Mouse (Mus musculus): ENCODE data around the gene Ndufv2. TPM values are rescaled to one million over a fixed set of nuclear protein-coding genes. Genes with fewer than 3 reads are reported as not detected.
A peak's percentile ranks its signal among the peaks of the same experiment; 100 is the strongest.

The Ndufv2 gene
- total RNA-seq (2021), result 100 to 1,000 TPM; 229 to 246 TPM
- long read RNA-seq, transcript Ndufv2-203 (8 exons, 1,697 nt), result major isoform, 385 of 405 reads
- long read RNA-seq, partial matches to known transcripts, result 4 of 405 reads
- long read RNA-seq, other reads (novel, unspliced or antisense), result 15 of 405 reads

DNA sequence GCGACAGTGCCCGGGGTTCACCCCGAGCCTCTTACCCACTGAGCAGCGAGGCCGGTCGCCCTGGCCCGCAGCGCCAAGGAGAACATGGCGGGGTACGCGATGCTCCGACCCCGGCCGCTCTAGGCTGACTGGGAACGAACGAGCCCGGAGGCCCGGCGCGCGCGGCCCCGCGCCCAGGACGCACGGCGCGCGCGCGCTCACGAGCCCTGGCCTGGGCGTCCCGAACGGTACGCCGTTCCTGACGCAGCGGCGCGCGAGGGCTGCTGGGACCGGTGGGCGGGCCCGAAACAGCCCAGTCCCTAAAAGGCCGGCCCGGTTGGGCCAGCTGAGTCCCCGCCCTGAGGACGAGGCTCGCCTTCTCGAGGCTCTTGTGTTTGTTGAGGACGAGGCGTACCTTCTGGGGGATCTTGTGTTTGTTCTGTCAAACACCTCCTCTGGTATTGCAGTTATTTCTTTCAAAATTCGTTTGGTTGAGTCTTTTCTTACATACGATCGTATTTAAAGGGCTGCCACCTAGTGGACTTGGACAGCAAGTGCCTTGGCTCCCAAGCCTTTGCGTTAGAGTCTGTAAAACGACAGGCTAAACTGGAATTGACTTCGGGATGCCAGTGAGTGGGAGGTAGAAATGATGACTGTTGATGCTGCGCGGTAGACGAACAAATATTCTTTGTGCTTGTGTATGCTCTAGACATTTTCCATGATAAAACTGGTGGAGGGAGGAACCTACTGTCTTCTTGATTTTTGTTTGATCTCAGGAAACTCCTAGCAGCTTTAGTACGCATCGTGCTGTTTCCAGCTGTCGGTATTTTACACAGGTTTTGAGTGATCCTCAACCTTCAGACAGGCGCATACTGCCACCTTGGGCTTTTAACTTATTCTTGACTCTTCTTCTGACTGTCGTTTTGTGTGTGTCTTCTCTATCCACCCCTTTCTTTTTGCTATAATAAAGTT is at the start of gene Ndufv2:
Gene Ndufv2, minus strand, starts transcription at position 180 of the 951 bp plus-strand sequence.
- DNase-seq (ENCODE audit: low spot score in 2 of 2), result peak; percentile 80 to 89

DNA sequence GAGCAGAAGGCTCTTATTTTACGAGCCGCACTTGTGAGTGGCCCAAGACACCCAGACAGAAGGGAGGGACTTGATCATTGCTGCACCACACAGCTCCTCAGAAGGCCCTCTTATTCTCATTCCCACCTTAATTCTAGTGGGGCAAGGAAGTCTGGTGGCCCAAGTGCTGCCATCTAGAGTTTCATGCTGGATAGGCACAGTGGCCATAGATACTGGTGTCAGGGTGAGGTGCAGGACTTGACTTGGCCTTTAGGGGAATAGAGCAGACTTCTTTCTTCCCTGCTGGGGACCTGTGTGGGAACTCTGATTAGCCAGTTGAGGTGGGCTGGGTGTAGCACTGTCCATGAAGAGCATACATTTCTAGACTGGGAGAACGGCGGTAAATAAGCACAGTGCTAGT is 29.9 kb upstream of the Ndufv2 start:
- DNase-seq (ENCODE audit: low spot score in 2 of 2), result no peak

DNA sequence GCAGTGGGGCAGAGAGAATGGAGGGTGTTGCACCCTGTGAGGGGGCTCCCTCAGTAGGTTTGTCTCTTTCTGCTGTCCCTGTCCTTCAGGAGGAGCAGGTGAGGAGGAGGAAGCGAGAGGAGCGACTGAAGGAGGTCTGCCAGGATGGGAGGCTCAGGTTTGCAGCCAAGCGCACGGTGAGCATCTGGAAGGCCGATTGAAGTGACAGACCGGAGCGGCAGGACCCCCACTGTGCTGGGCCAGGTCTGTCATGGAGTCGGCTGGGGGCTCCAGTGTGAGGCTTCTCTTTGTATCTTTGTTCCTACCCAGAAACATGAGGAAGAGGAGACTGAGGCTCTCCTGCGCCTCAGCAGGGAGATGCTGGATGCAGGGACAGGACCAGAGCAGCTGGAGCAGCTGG is 29.0 kb upstream of the Ndufv2 start:
- DNase-seq (ENCODE audit: low spot score in 2 of 2), result no peak

DNA sequence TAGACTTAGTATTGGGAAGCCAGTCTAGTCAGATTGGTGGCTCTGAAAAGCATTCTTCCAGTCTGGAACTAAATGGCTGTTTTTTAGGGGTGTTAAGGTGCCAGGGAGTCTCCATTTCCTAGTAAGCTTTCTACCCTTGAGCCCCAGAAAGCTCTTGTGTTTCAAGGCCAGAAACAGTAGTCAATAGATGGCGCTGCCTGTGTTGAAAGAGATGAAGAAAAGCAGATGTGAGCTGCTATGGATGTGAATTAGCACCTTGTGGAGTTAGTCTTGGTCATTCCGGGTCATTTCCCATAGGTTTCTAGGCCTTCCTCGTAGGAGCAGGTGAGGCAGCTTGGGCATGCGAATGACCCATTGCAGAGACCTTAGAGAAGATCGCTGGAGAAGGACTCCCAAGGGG is 23.9 kb upstream of the Ndufv2 start:
- no peak for DNase-seq (ENCODE audit: low spot score in 2 of 2)

DNA sequence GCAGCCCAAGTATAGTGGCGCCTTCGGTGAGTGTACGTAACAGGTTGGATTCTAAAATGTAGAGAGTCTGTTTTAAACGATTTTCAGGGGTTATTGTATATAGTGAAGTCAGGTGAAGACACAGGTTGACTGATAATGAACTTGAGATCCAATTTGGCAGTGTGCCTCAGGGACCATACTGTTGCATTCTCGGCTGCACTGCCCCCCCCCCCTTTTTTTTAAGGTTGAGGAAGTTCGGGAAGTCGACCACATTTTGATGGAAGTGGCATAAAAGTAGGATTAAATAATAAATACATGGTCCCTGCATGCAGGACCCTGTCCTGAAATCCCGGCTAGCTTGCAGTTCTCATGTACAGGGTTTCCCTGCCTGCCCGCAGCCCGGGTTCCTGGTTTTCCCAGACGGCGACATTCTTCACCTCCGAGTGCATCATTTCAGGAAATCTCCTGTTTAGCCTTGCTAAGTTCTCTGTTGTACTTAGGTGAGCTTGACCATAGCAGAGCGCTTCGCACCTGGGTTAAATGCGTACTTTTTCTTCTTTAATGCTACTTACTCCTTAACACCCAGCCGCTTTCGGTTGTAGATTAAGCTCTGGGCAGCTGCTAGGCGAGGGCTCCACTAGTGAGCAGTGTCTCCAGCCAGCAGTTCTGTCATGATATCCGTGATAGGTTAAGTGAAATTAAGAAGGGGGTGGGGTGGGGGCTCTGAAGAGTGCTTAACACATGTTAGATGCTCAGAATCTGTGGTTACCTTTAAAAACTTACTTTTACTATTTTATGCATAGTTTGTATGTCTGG is 22.7 kb upstream of the Ndufv2 start:
- no peak for DNase-seq (ENCODE audit: low spot score in 2 of 2)

DNA sequence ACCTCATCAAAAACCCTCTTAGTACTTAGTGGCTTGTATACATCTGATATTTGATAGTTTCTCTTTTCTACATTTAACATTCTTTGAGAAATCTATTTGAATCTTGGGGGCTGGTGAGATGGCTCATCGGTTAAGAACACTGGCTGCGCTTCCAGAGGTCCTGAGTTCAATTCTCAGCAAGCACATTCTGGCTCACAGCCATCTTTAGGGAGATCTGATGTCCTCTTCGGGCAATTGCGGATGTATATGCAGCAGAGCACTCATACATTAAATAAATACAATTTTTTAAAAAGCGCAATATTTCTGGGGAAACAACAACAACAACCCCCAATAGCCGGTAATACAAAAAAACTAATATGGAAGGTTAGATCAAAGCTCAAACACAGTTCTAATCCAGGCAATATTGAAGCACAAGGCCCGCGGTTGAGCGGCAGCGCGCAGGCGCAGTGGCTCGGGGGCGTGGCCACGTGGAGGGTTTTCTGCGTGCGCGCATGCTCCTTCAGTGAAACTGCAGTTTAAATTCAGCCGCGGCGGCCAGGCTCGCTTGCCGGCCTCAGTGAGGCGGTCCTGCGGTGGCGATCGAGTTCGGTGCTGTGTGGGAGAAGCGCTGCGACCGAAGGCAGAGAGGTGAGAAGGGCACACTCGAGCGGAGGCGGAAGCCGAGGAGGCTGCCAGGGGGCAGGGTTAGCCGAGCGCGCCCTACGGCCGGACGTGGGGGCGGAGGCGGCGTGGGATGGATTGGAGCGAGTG is 21.9 kb upstream of the Ndufv2 start, which contains the start of gene Ddx11:
Gene Ddx11, plus strand, starts transcription at position 455 of the 750 bp plus-strand sequence.
- peak; percentile 96 to 97 for DNase-seq (ENCODE audit: low spot score in 2 of 2)

DNA sequence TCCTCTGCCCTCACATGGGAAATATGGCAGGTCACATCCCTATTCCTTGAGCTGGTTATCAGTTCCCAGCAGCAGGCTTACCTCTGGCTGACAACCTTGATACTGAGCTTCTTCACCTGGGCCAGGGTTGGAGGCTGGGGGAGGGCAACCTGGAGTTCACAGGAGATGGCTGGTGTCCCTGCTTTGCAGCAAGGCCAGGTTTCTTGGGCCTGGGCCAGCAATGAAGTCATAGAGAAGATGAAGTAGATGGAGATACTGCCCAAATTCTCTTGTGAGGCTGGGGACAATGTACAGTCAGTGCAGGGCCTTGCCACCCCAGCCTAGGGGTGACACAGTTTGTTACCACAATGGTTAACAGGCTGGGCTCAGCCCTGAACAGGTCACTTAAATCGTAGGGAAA is 19.3 kb upstream of the Ndufv2 start:
- no peak for DNase-seq (ENCODE audit: low spot score in 2 of 2)

DNA sequence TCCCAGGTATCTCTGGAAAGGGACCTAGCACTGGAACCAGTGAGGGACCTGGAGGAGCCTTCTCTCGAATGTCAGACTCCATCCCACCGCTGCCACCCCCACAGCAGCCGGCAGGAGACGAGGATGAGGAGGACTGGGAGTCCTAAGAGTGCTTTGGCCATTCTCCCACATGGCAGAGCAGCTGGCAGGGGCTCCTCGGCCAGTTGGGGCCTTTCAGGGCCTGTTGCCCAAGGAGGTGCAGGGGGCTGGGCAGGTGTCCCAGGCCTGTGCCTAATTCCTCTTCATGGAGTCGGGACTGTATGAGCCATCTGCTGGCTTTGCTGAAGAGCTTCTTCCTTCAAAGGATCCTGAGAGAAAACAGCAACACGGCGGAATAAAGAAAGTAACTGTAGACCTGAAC is 17.6 kb upstream of the Ndufv2 start:
- no peak for DNase-seq (ENCODE audit: low spot score in 2 of 2)

DNA sequence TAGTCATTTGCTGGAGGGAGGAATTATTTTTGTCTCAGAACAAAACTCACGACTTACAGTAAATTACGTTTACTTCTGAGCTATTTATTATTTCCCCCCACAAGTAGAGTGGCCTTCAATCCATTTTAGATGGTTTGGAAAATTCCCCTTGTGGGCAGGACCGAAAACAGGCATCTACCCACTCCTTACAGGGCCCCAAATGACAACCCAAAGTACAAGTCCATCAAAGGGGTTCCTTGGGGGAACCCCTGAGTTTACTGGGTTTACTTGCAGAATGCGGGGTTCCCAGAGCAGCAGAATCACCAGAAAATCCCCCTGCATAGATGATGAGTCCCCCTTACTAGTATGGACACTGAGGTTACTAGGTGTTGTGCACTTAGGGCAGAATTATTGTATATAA is 10.8 kb upstream of the Ndufv2 start:
- DNase-seq (ENCODE audit: low spot score in 2 of 2), result no peak

DNA sequence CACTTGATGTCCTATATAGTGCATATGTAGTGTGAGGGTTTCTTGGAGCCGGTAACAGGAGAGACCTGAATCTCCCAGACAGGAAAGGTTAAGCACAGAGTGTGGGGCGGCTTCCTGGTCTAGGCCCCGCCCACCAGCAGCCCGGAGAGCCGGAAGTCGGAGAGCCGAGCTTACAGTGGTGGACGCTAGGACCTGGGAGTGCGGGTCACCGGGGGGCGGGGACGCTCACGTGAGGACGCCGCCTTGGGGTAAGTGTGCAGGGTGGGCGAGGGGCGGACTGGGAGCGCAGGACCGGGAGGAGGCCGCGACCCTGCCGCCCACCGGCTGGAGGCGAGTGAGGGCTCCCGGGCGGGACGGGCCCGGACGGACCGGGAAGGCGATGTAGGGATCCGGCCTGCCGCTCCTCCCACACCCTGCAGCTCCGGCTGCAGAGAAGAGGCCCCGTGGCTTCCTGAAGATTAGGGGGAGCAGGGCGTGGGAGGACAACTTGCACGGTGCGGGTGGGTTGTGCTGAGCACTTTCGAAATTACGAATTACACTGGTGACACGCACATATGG is 10.1 kb upstream of the Ndufv2 start, which contains the start of gene Washc1:
Gene Washc1, plus strand, starts transcription at position 144 of the 558 bp plus-strand sequence.
- peak; percentile 79 to 90 for DNase-seq (ENCODE audit: low spot score in 2 of 2)

DNA sequence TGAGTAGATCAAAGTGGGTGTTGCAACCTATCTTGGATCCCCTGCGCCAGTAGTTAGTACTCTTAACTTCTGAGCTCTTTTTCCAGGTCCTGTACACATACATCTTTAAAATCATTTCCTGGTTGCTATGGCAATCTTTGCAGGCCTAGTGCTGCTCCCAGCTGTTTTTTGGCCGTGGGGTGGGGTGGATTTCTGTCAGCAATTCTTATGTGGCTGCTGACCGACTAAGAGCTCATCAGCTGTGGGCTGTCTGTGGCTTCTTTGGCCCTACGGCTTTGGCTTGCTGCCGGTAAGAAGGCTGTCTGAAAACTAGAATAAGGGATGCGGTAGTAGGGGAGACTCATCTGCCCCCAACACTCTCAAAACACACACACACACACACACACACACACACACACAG is 9.4 kb upstream of the Ndufv2 start:
- DNase-seq (ENCODE audit: low spot score in 2 of 2), result no peak

DNA sequence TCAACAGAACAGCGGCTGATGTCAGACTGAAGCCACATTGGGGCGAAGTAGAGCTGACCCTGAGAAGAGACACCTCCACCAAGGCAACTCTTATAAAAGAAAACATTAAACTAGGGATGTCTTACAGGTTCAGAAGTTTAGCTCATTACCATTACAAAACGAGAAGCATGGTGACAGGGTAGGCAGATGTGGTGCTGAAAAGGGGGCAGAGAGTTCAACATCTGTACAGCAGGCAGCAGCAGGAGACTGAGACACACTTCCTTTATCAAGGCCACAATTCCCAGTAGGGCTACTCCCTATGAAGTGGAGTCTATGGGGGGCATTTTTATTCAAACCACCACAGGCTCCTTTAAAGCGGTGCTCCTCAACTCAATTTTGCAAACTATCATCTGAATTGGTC is 6.8 kb upstream of the Ndufv2 start:
- no peak for DNase-seq (ENCODE audit: low spot score in 2 of 2)

DNA sequence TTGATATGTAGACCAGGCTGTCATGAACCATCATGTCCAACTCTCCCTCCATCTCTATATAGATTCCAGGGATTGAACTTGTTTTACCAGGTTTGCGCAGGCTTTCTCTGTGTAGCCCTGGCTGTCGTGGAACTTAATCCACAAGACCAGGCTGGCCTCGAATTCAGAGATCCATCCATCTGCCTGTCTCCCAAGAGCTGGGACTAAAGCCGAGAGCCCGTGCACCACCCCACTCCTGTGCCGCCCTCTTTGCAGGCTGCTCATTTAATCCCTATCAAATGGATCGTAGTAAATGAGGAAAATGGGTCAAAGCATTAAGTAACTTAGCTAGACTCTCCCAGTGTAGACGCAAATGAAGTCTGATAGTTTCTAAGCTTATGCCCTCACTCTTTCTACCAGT is 6.1 kb upstream of the Ndufv2 start:
- DNase-seq (ENCODE audit: low spot score in 2 of 2), result no peak

DNA sequence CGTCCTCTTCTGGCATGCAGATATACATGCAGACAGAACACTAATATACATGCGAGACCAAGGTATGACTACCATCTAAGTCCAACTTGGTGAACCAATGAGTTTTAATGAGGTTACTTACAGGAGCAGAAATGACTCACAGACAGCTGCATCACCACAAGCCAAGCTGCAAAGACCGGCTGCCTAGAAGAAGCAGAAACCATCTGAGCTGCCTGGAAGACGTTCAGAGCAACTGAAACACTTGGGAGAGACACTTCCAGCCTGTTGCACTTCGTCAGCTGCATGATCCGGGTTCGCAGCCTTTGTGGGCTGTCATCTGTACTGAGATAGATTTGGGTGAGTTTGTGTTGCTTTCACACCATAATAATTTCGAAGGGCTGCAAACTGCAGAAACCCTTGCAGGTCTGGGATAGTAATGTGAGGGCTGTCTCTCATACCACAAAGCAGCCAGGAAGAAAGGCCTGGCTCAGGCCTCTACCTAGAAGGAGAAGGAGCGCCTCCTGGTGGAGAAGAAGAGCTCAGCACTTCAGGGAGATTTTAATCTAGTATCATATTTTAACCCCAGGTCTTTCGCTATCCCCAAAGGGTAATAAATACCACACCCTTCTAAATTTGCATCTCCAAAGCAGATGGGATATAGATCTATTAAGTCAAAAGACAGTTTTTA is 5.4 kb upstream of the Ndufv2 start:
- peak; percentile 59 to 66 for DNase-seq (ENCODE audit: low spot score in 2 of 2)

DNA sequence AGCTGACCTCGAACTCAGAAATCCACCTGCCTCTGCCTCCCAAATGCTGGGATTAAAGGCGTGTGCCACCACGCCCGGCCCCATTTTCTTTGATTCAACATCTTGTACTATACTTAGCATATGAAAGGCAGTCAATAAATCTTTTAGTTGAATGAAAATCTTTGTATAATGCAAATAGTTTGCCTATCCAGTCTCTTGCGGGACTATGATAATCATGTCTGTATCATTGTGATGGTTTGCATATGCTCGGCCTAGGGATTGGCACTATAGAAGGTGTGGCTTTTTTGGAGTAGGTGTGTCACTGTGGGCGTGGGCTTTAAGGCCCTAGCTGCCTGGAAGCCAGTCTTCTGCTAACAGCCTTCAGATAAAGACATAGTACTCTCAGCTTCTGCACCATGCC is 2.7 kb upstream of the Ndufv2 start:
- no peak for DNase-seq (ENCODE audit: low spot score in 2 of 2)

DNA sequence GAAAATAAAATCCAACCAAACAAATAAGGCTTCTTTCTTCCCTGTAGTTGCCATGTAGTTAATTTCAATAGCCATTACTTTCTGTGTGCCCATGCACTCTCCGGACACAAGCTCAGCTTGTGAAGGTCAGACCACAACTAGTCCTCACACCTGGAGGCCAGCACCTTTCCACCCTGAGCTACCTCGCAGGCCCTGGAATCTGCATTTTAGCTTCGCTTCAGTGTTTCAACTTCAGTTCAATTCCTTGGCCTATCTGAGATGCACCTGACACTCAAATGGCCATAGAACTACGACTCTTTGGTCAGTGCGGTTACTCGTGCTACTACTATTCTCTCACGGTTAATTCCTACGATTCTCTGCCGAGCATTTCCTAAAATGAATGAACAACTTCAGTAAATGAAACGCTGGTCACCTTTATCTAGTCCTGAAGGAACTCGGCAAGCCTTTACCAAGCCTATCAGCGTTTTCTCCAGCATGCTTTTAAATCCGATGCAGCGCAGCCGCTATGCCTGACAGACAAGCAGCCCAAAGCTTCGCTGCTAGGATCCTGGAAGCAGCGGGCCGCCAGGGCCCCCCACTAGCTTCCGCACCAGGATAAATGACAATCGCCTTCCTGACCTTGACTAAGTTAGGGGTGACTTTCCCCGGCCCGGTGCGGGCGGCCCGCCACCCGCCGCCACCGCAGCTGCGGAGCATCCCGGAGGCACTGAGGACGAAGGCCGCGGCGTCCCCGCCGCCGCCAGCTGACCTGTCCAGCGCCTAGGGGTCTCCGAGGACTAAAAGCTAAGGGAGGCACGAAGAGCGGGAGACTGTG is 586 bp downstream of the Ndufv2 start:
- DNase-seq (ENCODE audit: low spot score in 2 of 2), result no peak

DNA sequence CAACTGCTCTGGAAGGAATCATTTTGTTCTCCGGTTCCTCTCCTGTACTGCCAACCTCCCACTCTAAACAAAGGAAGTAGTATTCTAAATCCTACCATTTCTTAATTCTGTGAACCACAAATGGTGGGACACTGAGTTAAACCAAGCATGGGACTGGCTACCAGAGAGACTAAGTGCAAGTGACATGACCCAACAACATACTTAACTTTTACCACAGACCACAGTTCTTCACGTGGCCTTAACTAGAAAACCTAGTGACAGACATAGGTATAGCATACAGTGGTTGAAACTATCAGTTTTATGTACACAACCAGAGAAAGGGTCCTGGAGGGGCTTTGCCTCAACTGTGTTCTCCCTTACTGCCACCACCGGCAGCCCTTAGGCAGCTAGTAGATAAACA is 8.7 kb downstream of the Ndufv2 start:
- DNase-seq (ENCODE audit: low spot score in 2 of 2), result no peak

DNA sequence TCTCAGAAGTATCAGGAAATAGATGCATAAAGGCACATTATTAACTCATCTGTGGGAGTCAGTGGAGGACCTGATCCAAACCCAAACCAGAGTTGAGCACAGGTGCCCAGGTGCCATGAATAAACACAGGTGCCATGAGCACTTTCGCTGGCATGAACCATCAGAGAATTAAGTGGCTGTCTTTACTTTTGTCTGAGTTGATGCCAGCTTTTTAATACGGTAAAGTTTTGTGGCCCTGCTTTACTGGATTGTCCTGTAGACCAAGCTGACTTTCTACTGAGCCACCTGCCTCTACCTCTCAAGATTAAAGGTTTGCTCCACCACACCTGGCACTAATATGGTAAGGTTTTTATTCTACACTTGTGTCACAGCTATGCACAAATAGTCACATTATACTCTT is 9.3 kb downstream of the Ndufv2 start:
- DNase-seq (ENCODE audit: low spot score in 2 of 2), result no peak

DNA sequence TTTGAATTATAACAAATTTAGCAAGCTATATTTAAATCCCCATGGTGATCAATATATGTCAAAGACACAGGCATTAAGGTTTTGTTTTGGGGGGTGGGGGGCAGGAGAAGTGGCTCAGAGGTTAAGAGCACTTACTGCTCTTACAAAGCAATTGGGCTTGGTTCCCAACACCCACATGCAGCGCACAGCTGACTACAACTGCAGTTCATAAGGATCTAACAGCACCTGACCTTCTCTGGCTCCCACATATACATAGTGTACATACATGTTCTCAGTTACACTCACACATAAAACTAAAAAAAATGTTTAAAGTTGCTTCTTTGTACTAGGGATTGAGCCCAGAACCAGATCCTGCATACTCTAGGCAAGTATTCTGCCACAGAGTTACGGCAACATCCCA is 10.0 kb downstream of the Ndufv2 start:
- no peak for DNase-seq (ENCODE audit: low spot score in 2 of 2)
